Mouse (Mus musculus) kidney, embryonic 14.5 days (tissue): ENCODE measurements around the gene Ifih1. TPM values are rescaled to one million over a fixed set of nuclear protein-coding genes. Genes with fewer than 3 reads are reported as not detected.

Experiments used
- ATAC-seq: fragments of 200-750 bp; cut with Nextera tagmentation; 2 replicates; pipeline ENCODE4 v1.8.0; 2017; ENCODE audit warnings: moderate number of reproducible peaks, mild to moderate bottlenecking, moderate TSS enrichment, moderate library complexity; ENCODE audit not compliant: low FRiP score, low TSS enrichment
- H3K27ac ChIP-seq: fragments of 300-500 bp; sonication (generic); 2 replicates; pipeline ENCODE4 v1.5.1; 2014; ENCODE audit warnings: low read depth, mild to moderate bottlenecking, low read length, moderate library complexity, mixed read lengths
- H3K27me3 ChIP-seq: fragments of 300-500 bp; sonication (generic); 2 replicates; pipeline ENCODE4 v1.6.1; 2014; ENCODE audit warnings: mild to moderate bottlenecking, low read length; ENCODE audit not compliant: control insufficient read depth, insufficient read depth
- H3K36me3 ChIP-seq: fragments of 300-500 bp; sonication (generic); 2 replicates; pipeline ENCODE4 v1.6.1; 2014; ENCODE audit warnings: low read length, mixed read lengths; ENCODE audit not compliant: control insufficient read depth, insufficient read depth
- H3K4me1 ChIP-seq: fragments of 300-500 bp; sonication (generic); 2 replicates; pipeline ENCODE4 v1.6.1; 2014; ENCODE audit warnings: low read length, mixed read lengths; ENCODE audit not compliant: control insufficient read depth, insufficient read depth
- H3K4me2 ChIP-seq: fragments of 300-500 bp; sonication (generic); replicated peaks from 2 replicates; pipeline ENCODE4 v1.6.1; 2014; ENCODE audit warnings: low read depth, mild to moderate bottlenecking, low read length
- H3K4me3 ChIP-seq: fragments of 300-500 bp; sonication (generic); 2 replicates; pipeline ENCODE4 v1.5.1; 2014; ENCODE audit warnings: mild to moderate bottlenecking, low read length
- H3K9ac ChIP-seq: fragments of 300-500 bp; sonication (generic); 2 replicates; pipeline ENCODE4 v1.6.1; 2014; ENCODE audit warnings: low read depth, mild to moderate bottlenecking, low read length, moderate library complexity
- H3K9me3 ChIP-seq: fragments of 300-500 bp; sonication (generic); 2 replicates; pipeline ENCODE4 v1.6.1; 2016; ENCODE audit warnings: low read length; ENCODE audit not compliant: control insufficient read depth
- WGBS: fragments of 180-500 bp; shearing (Covaris S2); extraction: QIAGEN DNeasy Blood & Tissue Kit; methylation state at CpG from one replicate; pipeline ENCODE4 v1.1.7; 2014; 5-methylcytosine and 5-hydroxymethylcytosine counted together
- polyA plus RNA-seq: library from polyadenylated mRNA; unstranded; fragments of >200 nt; fragmentation: Nextera tagmentation; extraction: Ambion mirVana; gene quantifications from 2 replicates; pipeline ENCODE4 v1.2.1, GENCODE M21; 2014

Gene Ifih1
- polyA plus RNA-seq, 1 experiment from 2014 or later: 3.1 TPM

DNA sequence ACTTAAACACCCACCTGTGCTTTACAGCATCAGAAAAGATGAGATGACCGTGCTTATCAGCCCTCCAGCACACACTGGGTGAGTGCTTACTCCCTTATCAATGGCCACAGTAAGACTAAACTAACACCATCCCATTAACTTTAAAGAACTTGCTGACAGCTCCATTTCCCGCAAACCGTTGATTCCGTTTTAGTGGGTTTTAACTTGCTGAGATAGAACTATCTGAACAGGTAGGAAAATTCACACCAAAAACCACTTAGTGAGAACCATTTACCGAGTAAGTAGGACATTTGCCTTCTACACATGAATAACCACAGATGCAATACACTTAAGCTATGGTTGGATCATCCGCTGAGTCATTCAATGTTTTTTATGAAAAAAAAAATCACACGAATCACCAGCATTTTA is 27.1 kb downstream of the Ifih1 start:
- H3K36me3 ChIP-seq: no peaks in the 10 kb centered on the region
- 83% methylated on average over 7 of the region's 7 CpGs for WGBS
- no peaks in the 10 kb centered on the region for H3K27me3 ChIP-seq
- H3K9me3 ChIP-seq: no peaks in the 10 kb centered on the region
- no peak overlapping the region for H3K4me3 ChIP-seq
- H3K4me1 ChIP-seq: no peaks in the 10 kb centered on the region
- ATAC-seq: no peak
- no peak overlapping the region for H3K4me2 ChIP-seq
- H3K9ac ChIP-seq: no peak overlapping the region
- H3K27ac ChIP-seq: no peak overlapping the region

DNA sequence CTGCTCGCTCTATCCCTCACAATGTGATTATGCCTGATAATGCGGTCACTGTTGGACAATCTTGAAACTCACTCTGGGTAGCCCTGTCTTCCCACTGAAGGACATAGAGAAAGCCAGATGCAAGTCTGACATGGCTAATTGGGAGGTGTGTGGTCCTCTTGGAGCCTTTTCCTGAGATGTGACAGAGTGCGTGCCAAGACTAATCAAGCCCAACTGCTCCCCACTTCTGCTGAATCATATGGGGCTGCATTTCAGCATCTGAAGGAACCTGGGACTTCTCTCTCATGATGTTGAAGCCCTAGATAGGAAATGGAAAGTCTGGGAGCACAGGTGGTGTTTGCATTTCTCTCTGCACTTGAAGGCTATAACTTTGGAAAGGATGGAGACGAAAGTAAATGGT is 32.9 kb downstream of the Ifih1 start:
- Histone ChIP-seq H3K4me2 (no peak overlapping the region), H3K9me3 (no peaks in the 10 kb centered on the region), H3K4me3 (no peak overlapping the region), H3K4me1 (no peaks in the 10 kb centered on the region), H3K9ac (no peak overlapping the region), H3K36me3 (no peaks in the 10 kb centered on the region), H3K27me3 (no peaks in the 10 kb centered on the region), H3K27ac (no peak overlapping the region)
- no peak for ATAC-seq
- 95% methylated on average over 4 of the region's 4 CpGs for WGBS

DNA sequence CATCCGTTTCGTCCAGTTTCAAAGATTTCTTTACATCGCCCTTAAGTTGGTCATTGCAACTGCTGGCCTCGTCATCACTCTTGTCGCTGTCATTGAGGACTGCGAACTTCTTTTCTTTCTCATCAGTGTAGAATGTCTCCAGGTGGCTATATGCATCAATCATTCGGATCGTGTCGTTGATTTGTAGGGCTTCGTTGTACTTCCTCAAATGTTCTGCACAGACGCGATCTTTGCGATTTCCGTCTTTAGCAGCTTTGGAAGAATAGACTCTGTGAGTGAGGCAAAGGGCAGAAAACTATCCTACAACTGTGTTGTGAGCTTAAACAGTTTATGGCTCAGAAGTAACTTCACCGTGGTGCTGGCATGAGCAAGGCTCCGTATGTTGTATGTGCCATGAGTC is 39.9 kb downstream of the Ifih1 start:
- Histone ChIP-seq H3K9ac (no peak overlapping the region), H3K27ac (no peak overlapping the region), H3K27me3 (no peaks in the 10 kb centered on the region), H3K4me1 (no peaks in the 10 kb centered on the region), H3K36me3 (no peaks in the 10 kb centered on the region), H3K4me2 (no peak overlapping the region), H3K4me3 (no peak overlapping the region), H3K9me3 (no peaks in the 10 kb centered on the region)
- 88% methylated on average over 16 of the region's 16 CpGs for WGBS
- ATAC-seq: no peak

DNA sequence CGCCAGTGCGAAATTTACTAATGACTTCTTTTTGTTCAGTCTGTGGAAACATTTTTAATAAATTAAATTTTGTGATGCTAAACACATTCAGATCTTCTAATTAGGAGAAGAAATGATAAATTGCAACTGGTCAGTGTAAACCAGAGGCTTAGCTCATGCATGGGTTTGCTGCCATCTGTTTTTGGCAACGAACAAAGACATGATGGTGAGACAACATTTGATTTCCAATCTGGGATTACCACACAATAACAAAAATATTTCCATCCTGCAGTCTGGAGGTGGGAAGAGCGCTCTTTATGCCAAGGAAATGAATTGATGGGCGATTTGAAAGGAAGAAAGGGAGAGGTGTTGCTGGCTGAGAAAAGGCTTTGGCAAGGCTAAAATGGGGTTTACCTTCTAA is 42.5 kb downstream of the Ifih1 start:
- ATAC-seq: no peak
- Histone ChIP-seq H3K4me3 (no peak overlapping the region), H3K4me1 (no peaks in the 10 kb centered on the region), H3K27me3 (no peaks in the 10 kb centered on the region), H3K27ac (no peak overlapping the region), H3K9ac (no peak overlapping the region), H3K36me3 (no peaks in the 10 kb centered on the region), H3K4me2 (no peak overlapping the region), H3K9me3 (no peaks in the 10 kb centered on the region)
- 86% methylated on average over 5 of the region's 5 CpGs for WGBS

DNA sequence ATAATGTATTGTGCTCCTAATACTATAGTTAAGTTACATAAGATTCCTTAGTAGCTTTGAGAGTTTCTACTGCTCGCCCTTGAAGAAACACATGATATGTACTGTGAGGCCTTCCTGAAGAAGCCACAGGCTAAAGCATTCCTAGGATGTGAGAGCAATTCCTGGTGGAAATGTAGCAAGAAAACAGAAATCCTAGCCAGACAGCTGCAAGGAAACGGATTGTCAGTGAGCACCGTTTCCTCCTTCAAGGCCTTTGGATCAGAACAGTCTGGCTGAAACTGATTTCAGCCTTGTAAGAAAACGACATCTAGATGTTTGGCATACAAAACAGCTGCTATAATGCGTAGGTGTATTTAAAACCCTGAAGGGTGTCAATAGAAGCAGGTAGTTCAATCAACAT is 49.5 kb downstream of the Ifih1 start:
- Histone ChIP-seq H3K36me3 (no peaks in the 10 kb centered on the region), H3K4me3 (no peak overlapping the region), H3K9me3 (no peaks in the 10 kb centered on the region), H3K4me1 (no peaks in the 10 kb centered on the region), H3K27ac (no peak overlapping the region), H3K9ac (no peak overlapping the region), H3K4me2 (no peak overlapping the region), H3K27me3 (no peaks in the 10 kb centered on the region)
- ATAC-seq: no peak
- 82% methylated on average over 5 of the region's 5 CpGs for WGBS

DNA sequence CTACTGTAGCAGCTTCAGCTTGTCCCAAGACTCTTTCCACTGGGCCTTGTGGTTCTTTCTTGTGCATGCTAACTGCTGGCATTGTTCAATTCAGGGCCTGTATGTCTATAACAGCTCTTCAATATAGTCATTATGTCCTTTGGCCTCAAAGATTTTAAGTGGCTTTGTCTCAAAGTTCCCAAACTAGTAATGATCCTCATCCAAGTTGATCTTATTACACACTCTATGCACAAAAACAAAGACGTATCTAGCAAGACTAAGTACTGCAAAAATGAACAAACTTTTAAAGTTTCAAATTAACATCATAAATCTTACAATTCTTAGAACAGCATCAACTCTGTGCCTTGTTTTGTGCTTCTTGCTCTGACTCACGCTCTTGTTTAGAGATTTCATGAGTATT is 51.6 kb downstream of the Ifih1 start:
- Histone ChIP-seq H3K4me3 (no peak overlapping the region), H3K4me2 (no peak overlapping the region), H3K4me1 (no peaks in the 10 kb centered on the region), H3K27me3 (no peaks in the 10 kb centered on the region), H3K9ac (no peak overlapping the region), H3K36me3 (no peaks in the 10 kb centered on the region), H3K27ac (no peak overlapping the region), H3K9me3 (no peaks in the 10 kb centered on the region)
- WGBS: 81% methylated on average over 2 of the region's 2 CpGs
- ATAC-seq: no peak

DNA sequence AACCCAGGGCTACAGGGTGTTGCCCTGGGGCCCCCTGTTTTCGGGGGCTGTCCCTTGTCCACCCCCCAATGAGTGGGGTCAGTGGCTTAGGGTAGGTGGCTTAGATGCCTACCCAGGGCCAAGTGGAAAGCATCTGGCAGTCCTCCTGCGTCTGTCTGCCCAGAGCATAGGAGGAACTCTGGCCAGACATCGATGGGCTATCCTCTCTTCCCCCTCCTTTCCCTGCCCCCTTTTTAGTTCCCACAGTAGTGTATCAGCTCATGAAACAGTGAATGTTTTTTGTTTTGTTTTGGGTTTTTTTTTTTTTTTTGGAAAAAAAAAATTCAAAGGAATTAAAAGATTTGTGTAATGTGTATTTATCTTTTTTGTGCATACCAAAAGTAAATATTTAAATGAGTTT is 54.5 kb downstream of the Ifih1 start:
- no peak overlapping the region for H3K27ac ChIP-seq
- H3K9me3 ChIP-seq: no peaks in the 10 kb centered on the region
- H3K9ac ChIP-seq: no peak overlapping the region
- no peaks in the 10 kb centered on the region for H3K4me1 ChIP-seq
- no peaks in the 10 kb centered on the region for H3K27me3 ChIP-seq
- ATAC-seq: no peak
- no peak overlapping the region for H3K4me2 ChIP-seq
- H3K36me3 ChIP-seq: no peaks in the 10 kb centered on the region
- H3K4me3 ChIP-seq: no peak overlapping the region
- WGBS: 86% methylated on average over 3 of the region's 3 CpGs

DNA sequence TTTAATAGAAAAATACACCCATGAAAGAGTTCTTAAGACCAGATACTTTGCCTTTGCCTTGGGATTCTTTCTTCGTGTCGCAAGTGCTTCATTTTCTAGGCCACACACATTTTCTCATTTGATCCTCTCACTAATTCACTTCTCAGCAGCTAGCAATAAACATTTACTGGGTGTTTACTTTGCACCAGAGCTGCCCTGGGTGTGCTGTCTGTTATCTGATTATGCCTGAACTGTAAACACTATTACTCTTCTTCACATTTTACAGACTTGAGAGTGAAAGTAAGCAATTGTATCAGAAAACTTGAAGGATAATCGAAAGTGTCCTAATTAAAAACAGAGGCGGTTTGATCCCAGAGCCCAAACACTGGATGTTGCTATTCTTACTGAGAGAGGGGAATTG is 56.7 kb downstream of the Ifih1 start:
- WGBS: 61% methylated on average over 4 of the region's 4 CpGs
- no peaks in the 10 kb centered on the region for H3K4me1 ChIP-seq
- no peaks in the 10 kb centered on the region for H3K27me3 ChIP-seq

DNA sequence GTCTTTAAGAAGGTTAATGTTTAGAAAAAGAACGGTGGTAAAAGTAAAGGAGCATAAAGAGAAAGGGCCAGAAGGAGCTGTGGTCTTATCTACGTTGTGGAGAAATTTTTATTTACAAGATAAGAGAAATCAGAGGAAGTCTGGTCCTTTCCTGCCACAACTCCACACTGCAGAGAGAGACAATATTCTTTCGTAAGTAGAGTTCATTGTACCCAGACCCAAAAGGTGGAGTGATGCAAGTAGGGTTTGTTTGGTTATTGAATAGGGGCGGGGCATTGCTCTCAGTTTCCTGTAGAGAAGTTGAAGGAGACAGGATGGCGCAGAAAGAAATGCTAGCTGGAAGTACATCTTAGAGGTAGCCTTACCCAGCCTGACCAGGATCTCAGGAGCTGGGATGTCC is 60.3 kb downstream of the Ifih1 start:
- no peaks in the 10 kb centered on the region for H3K36me3 ChIP-seq
- H3K9ac ChIP-seq: no peak overlapping the region
- no peak overlapping the region for H3K4me2 ChIP-seq
- WGBS: 89% methylated on average over 5 of the region's 5 CpGs
- no peak overlapping the region for H3K27ac ChIP-seq
- no peak for ATAC-seq
- no peak overlapping the region for H3K4me3 ChIP-seq
- no peaks in the 10 kb centered on the region for H3K27me3 ChIP-seq
- no peaks in the 10 kb centered on the region for H3K4me1 ChIP-seq
- no peaks in the 10 kb centered on the region for H3K9me3 ChIP-seq

More for the DNA sequence above, 56.7 kb downstream of the Ifih1 start:
- Histone ChIP-seq H3K36me3 (no peaks in the 10 kb centered on the region), H3K4me2 (no peak overlapping the region), H3K9ac (no peak overlapping the region), H3K9me3 (no peaks in the 10 kb centered on the region), H3K27ac (no peak overlapping the region), H3K4me3 (no peak overlapping the region)
- no peak for ATAC-seq

DNA sequence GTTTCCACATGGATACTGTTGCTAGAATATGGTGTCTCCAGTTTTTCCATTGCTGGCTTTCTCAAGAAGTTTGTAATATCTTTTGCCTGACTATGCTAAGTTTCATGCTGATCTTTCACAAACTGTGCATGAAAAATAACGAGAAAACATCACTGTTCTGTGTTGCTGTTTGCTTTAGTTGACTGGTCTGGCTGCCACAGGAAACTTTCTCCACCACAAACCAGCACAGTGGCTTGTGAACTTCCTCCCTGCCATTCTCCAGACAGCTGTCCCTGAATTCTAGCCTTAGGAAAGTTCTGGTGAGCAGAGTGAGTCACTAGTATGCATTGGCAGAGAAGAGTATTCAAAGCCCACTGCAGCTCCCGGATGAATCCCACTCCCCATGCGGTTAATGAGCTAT is 71.1 kb downstream of the Ifih1 start:
- ATAC-seq: no peak
- no peaks in the 10 kb centered on the region for H3K36me3 ChIP-seq
- H3K27ac ChIP-seq: no peak overlapping the region
- no peak overlapping the region for H3K4me3 ChIP-seq
- 66% methylated on average over 3 of the region's 3 CpGs for WGBS
- H3K27me3 ChIP-seq: no peaks in the 10 kb centered on the region
- no peaks in the 10 kb centered on the region for H3K4me1 ChIP-seq
- no peak overlapping the region for H3K9ac ChIP-seq
- H3K4me2 ChIP-seq: no peak overlapping the region
- H3K9me3 ChIP-seq: no peaks in the 10 kb centered on the region
